Mouse (Mus musculus): ENCODE measurements at regions not wholly inside any gene's neighbourhood (a gene's known extent, or its start where the extent isn't known, plus 50 kb on each side); places are given as distances from the start of the nearest gene placed in this dataset.

GRCm38 (mm10) chr10:19268051-19268450 lies 88.3 kb upstream of the Olig3 start:
- Histone ChIP-seq H3K36me3 (replicated peaks; ENCODE audit: low read length) (no peaks in the 10 kb centered on the region), H3K4me1 (peaks cover 22% of the 10 kb centered on the region), H3K27me3 (replicated peaks) (no peaks in the 10 kb centered on the region), H3K4me3 (replicated peaks) (no peak overlapping the region), H3K9me3 (no peaks in the 10 kb centered on the region)
- TF ChIP-seq FLI1 (IDR thresholded peaks at IDR 0.05; ENCODE audit: low read length) (no peak), GATA1 (IDR thresholded peaks at IDR 0.05; ENCODE audit: borderline replicate concordance, low read length) (no peak)

DNA sequence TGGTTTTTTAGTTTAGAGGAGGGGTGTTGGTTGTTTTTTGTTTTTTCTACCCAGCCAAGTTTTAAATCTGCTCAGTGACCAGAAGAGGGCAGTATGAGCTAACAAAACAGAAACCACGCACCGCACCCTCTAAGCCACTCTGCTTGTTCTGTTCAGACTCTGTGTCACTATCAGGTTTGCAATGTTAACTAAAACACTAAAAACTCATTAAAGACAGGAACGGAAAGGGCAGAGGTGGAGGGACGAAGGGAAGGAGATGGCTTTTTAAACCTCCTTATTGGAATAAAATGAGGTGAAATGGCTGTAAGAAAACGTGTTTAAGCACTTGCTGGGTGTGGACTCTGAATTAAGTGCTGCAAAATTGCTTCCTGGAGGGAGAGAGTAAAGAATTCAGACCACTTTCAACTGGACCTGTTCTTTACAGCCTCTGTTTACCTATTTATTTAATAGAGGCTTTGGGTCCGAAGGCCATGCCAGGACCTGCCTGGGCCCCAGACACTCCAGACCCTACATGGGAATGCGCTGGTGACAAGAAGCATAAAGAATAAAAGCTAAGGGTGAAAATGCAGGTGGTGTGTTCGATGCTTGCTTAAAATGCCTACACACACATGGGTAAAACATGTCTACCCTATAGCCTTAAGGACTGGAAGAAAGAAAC lies 116.1 kb upstream of the Olig3 start:
- Histone ChIP-seq H3K27me3 (replicated peaks) (no peaks in the 10 kb centered on the region), H3K36me3 (replicated peaks; ENCODE audit: low read length) (no peaks in the 10 kb centered on the region), H3K4me1 (peaks cover 18% of the 10 kb centered on the region), H3K4me3 (replicated peaks) (peak overlapping the region; percentile 71), H3K9me3 (no peaks in the 10 kb centered on the region)
- no peak for TF ChIP-seq GATA1 (IDR thresholded peaks at IDR 0.05; ENCODE audit: borderline replicate concordance, low read length)
- TF ChIP-seq FLI1 (IDR thresholded peaks at IDR 0.05; ENCODE audit: low read length) = no peak

GRCm38 (mm10) chr10:19216240-19216639 lies 140.1 kb upstream of the Olig3 start:
- TF ChIP-seq FLI1 (IDR thresholded peaks at IDR 0.05; ENCODE audit: low read length) (no peak), GATA1 (IDR thresholded peaks at IDR 0.05; ENCODE audit: borderline replicate concordance, low read length) (no peak)
- Histone ChIP-seq H3K4me3 (replicated peaks) (no peak overlapping the region), H3K36me3 (replicated peaks; ENCODE audit: low read length) (no peaks in the 10 kb centered on the region), H3K9me3 (no peaks in the 10 kb centered on the region), H3K4me1 (peaks cover 17% of the 10 kb centered on the region), H3K27me3 (replicated peaks) (no peaks in the 10 kb centered on the region)

- Histone ChIP-seq H3K9me3 (no peaks in the 10 kb centered on the region), H3K4me3 (replicated peaks) (peak overlapping the region; percentile 80), H3K36me3 (replicated peaks; ENCODE audit: low read length) (no peaks in the 10 kb centered on the region), H3K27me3 (replicated peaks) (peaks cover 4% of the 10 kb centered on the region), H3K4me1 (peaks cover 25% of the 10 kb centered on the region)
- TF ChIP-seq GATA1 (IDR thresholded peaks at IDR 0.05; ENCODE audit: borderline replicate concordance, low read length) (no peak), FLI1 (IDR thresholded peaks at IDR 0.05; ENCODE audit: low read length) (no peak)
These were observed 146.6 kb upstream of the Olig3 start for GRCm38 (mm10) chr10:19209751-19210150.

- Histone ChIP-seq H3K4me1 (peaks cover 19% of the 10 kb centered on the region), H3K36me3 (replicated peaks; ENCODE audit: low read length) (no peaks in the 10 kb centered on the region), H3K4me3 (replicated peaks) (no peak overlapping the region), H3K27me3 (replicated peaks) (peaks cover 4% of the 10 kb centered on the region), H3K9me3 (no peaks in the 10 kb centered on the region)
- TF ChIP-seq GATA1 (IDR thresholded peaks at IDR 0.05; ENCODE audit: borderline replicate concordance, low read length) (no peak), FLI1 (IDR thresholded peaks at IDR 0.05; ENCODE audit: low read length) (no peak)
These were observed 148.1 kb upstream of the Olig3 start for GRCm38 (mm10) chr10:19208101-19208722.

DNA sequence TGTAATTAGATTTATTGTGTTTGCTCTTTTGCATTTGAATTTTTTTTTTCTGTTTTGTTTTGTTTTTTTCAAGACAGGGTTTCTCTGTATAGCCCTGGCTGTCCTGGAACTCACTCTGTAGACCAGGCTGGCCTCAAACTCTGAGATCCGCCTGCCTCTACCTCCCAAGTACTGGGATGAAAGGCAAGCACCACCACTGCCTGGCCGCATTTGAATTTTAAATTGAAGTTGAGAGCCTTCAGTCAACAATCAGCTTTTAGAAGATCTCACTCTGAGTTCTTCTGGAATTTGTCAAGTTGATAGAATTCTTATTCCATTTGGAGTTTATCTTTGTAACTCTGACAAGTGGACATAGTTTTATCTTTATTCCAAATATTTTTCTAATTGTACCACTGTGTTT lies 148.8 kb upstream of the Olig3 start:
- H3K27me3 ChIP-seq (replicated peaks) = peaks cover 4% of the 10 kb centered on the region
- H3K9me3 ChIP-seq = no peaks in the 10 kb centered on the region
- H3K36me3 ChIP-seq (replicated peaks; ENCODE audit: low read length) = no peaks in the 10 kb centered on the region
- H3K4me3 ChIP-seq (replicated peaks) = no peak overlapping the region
- no peak for TF ChIP-seq FLI1 (IDR thresholded peaks at IDR 0.05; ENCODE audit: low read length)
- no peak for TF ChIP-seq GATA1 (IDR thresholded peaks at IDR 0.05; ENCODE audit: borderline replicate concordance, low read length)
- H3K4me1 ChIP-seq = peaks cover 19% of the 10 kb centered on the region

- TF ChIP-seq FLI1 (IDR thresholded peaks at IDR 0.05; ENCODE audit: low read length) (no peak), GATA1 (IDR thresholded peaks at IDR 0.05; ENCODE audit: borderline replicate concordance, low read length) (no peak)
- Histone ChIP-seq H3K4me1 (peaks cover 10% of the 10 kb centered on the region), H3K9me3 (no peaks in the 10 kb centered on the region), H3K4me3 (replicated peaks) (no peak overlapping the region), H3K27me3 (replicated peaks) (peaks cover 2% of the 10 kb centered on the region), H3K36me3 (replicated peaks; ENCODE audit: low read length) (no peaks in the 10 kb centered on the region)
These were observed 156.0 kb upstream of the Olig3 start for GRCm38 (mm10) chr10:19200311-19200710.

DNA sequence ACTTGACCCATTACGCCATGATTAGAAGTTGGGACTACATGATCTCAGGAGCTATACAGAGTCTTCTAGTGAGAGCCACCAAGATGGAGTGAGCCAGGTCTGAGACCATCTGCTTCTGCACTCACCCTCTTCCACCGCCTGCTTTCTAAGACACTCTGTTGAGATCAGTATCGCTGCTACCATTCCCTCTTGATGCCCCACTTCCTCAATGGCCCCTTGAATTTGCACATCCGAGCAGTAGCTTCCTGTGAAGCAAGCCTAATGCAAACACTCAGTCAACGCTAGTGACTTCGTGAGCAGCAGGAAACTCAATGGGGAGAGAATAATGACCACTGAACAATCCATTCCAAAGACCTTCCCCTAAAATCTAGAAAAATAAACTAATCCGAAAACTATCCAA lies 160.7 kb upstream of the Olig3 start:
- no peaks in the 10 kb centered on the region for H3K36me3 ChIP-seq (replicated peaks; ENCODE audit: low read length)
- H3K4me3 ChIP-seq (replicated peaks) = no peak overlapping the region
- peaks cover 30% of the 10 kb centered on the region for H3K4me1 ChIP-seq
- H3K9me3 ChIP-seq = no peaks in the 10 kb centered on the region
- H3K27me3 ChIP-seq (replicated peaks) = no peaks in the 10 kb centered on the region
- no peak for TF ChIP-seq GATA1 (IDR thresholded peaks at IDR 0.05; ENCODE audit: borderline replicate concordance, low read length)
- no peak for TF ChIP-seq FLI1 (IDR thresholded peaks at IDR 0.05; ENCODE audit: low read length)

- TF ChIP-seq FLI1 (IDR thresholded peaks at IDR 0.05; ENCODE audit: low read length) = no peak
- TF ChIP-seq GATA1 (IDR thresholded peaks at IDR 0.05; ENCODE audit: borderline replicate concordance, low read length) = no peak
- Histone ChIP-seq H3K9me3 (no peaks in the 10 kb centered on the region), H3K4me1 (peaks cover 35% of the 10 kb centered on the region), H3K4me3 (replicated peaks) (no peak overlapping the region), H3K27me3 (replicated peaks) (no peaks in the 10 kb centered on the region), H3K36me3 (replicated peaks; ENCODE audit: low read length) (no peaks in the 10 kb centered on the region)
These were observed 161.7 kb upstream of the Olig3 start for GRCm38 (mm10) chr10:19194646-19195045.

- Histone ChIP-seq H3K9me3 (no peaks in the 10 kb centered on the region), H3K4me3 (replicated peaks) (no peak overlapping the region), H3K27me3 (replicated peaks) (no peaks in the 10 kb centered on the region), H3K36me3 (replicated peaks; ENCODE audit: low read length) (no peaks in the 10 kb centered on the region), H3K4me1 (peaks cover 37% of the 10 kb centered on the region)
- TF ChIP-seq GATA1 (IDR thresholded peaks at IDR 0.05; ENCODE audit: borderline replicate concordance, low read length) = no peak
These were observed 163.2 kb upstream of the Olig3 start for GRCm38 (mm10) chr10:19192971-19193758.
